Mouse (Mus musculus) right cerebral cortex, postnatal 4 days (tissue): ENCODE measurements around the gene Klra9.
"Not testable (repeated sequence)": the region's sequence is repeated elsewhere in the genome, so short reads cannot be mapped to it uniquely, and the experiment has no call there.

Experiments
- DNase-seq: peaks from one replicate; pipeline ENCODE4 v3.0.0-alpha.2; 2022

Gene Klra9

DNA sequence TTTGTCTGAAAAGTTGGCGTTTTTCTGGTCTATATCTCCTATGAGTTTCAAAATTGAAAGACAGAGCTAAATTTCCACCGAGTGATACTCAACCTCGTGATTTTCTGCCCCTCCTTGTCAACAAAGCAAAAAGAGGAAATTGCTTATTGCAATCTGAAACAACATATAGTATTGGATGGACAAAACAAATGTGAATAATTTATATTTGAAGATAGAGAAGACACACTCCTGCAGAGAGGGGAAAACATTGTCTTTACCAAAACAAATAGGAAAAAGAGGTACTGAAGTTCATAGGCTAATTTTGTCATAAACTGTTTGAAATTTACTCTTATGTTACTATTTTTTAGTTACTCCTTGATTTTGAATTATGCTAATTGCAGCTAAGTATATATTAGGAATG, at the start of gene Klra9:
Gene Klra9 (minus strand): TSS at position 101 of the 400 bp plus-strand sequence.
- DNase-seq: not testable (repeated sequence)

DNA sequence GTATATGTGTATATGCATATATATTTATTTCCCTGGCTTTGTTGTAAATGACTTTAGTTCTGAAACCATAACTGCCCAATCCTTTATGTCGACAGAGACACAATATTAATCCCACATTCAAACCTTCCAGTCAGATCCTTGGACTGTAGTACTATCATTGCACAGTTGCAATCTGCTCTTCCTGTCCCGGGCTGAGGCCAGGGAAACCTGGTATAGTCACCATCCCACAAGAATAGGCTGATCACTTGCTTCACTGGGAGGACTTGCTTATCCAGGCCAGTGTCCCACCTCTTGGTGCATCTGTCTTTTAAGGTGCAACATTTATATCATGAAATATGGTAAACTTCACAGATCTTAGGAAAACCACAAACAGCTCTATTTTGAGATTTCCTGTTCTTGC, 44.6 kb upstream of the Klra9 start:
- DNase-seq: no peak

DNA sequence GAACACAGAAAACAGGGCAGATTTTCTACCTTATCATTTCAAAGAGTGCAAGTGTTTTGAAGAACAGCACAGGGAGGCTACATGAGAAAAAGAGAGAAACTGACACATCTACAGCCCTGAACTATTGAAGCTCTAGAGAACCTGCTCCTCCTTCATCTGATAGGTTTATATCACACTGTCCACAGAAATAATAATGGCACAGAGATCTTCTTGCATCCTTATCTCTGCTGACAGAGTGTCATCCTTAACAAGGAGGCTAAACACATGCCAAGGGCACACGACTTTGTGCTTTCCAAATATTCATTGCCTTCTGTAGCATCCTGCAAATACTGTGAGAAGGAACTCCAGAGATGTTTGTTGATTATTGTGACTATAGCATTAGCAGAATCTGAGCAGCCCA, 43.7 kb upstream of the Klra9 start:
- no peak for DNase-seq

DNA sequence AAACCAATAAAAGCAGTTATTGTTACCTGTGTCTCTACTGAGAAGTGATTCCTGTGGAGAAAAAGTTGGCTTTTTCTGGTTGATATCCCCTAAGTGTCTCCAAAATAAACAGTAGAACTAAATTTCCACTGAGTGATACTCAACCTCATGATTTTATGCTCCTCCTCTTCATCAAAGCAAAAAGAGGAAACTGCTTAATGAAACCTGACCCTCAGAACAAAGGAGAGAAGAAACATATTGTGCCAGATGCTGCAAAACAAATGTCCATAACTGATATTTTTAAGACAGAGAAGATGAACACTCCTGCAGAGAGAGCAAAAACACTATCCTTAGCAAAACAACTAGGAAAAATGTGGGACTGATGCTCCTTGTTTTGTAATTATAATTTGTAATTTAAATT, 40.3 kb upstream of the Klra9 start, which contains the start of gene Klra7:
Gene Klra7 (minus strand): TSS at position 101 of the 400 bp plus-strand sequence.
- DNase-seq: no peak

DNA sequence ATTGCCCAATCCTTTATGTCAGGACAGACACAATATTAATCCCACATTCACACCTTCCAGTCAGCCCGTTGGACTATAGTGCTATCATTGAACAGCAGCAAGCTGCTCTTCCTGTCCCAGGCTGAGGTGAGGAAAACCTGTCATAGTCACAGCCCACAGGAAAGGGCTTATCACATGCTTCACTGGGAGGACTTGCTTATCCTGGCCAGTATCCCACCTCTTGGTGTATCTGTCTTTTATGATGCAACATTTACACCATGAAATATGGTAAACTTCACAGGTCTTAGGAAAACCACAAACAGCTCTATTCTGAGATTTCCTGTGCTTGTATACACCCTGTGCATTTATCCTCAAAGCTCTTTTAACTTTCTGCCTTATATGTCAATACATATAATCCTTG, 4.5 kb upstream of the Klra9 start:
- DNase-seq: not testable (repeated sequence)

DNA sequence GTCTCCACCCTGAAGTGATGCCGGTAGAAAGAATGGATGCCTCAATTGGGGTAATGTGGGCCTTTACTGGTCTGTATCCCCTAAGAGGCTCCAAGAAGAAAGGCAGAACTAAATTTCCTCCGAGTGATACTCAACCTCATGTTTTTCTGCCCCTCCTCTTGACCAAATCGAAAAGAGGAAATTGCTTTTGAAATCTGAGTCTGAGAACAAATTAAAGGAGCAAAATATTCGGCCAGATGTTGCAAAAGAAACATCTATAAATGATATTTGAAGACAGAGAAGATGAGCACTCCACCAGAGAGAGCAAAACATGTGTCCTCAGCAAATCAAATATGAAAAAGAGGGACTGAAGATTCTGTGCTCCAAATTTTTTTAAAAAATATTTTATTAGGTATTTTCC, 63.1 kb downstream of the Klra9 start, which contains the start of gene Klra8:
Gene Klra8 (minus strand): TSS at position 101 of the 400 bp plus-strand sequence.
- DNase-seq: not testable (repeated sequence)
